Mouse (Mus musculus) cerebellum, postnatal 36 days (tissue): ENCODE data around the gene Agap3.
A peak's percentile ranks its signal among the peaks of the same experiment; 100 is the strongest.

Experiments used
- DNase-seq, 2 experiments: peaks; one replicate each; pipeline ENCODE4 v3.0.0; 2021 to 2022; ENCODE audit warnings: mixed read lengths in 2 of 2

Gene Agap3

GRCm38 (mm10) chr5:24525360-24526189 is 73.6 kb downstream of the Agap3 start:
- DNase-seq: no peak

GRCm38 (mm10) chr5:24526190-24526888 is 74.4 kb downstream of the Agap3 start:
- no peak for DNase-seq

- no peak for DNase-seq
These were observed 74.9 kb downstream of the Agap3 start, which contains the start of gene Gbx1 for GRCm38 (mm10) chr5:24526889-24527230. Gene Gbx1, minus strand, starts transcription at chr5:24527202.

- no peak for DNase-seq
These were observed 75.8 kb downstream of the Agap3 start for GRCm38 (mm10) chr5:24527780-24528179.

- DNase-seq: peak; percentile 92 to 96
These were observed 78.2 kb downstream of the Agap3 start for GRCm38 (mm10) chr5:24530042-24530689.

GRCm38 (mm10) chr5:24533391-24533790 is 81.4 kb downstream of the Agap3 start:
- DNase-seq: no peak

GRCm38 (mm10) chr5:24534292-24534691 is 82.3 kb downstream of the Agap3 start:
- DNase-seq: no peak

- no peak for DNase-seq
These were observed 83.8 kb downstream of the Agap3 start for GRCm38 (mm10) chr5:24535731-24536130.

- no peak for DNase-seq
These were observed 84.5 kb downstream of the Agap3 start for GRCm38 (mm10) chr5:24536511-24536910.

GRCm38 (mm10) chr5:24537618-24538017 is 85.6 kb downstream of the Agap3 start:
- no peak for DNase-seq

GRCm38 (mm10) chr5:24539571-24540296 is 87.8 kb downstream of the Agap3 start:
- DNase-seq: no peak

- no peak for DNase-seq
These were observed 88.6 kb downstream of the Agap3 start, which contains the start of gene Asb10 for GRCm38 (mm10) chr5:24540387-24541143. Gene Asb10, minus strand, starts transcription at chr5:24540978.

GRCm38 (mm10) chr5:24541144-24541569 is 89.2 kb downstream of the Agap3 start:
- no peak for DNase-seq

GRCm38 (mm10) chr5:24542643-24543042 is 90.7 kb downstream of the Agap3 start:
- DNase-seq: no peak

GRCm38 (mm10) chr5:24550598-24551316 is 98.8 kb downstream of the Agap3 start:
- DNase-seq: peak in 1 of 2 experiments; percentile 16

- DNase-seq: no peak
These were observed 99.3 kb downstream of the Agap3 start for GRCm38 (mm10) chr5:24551317-24551688.
